Mouse (Mus musculus) heart, embryonic 11.5 days (tissue): ENCODE measurements around the gene Strn3. TPM values are rescaled to one million over a fixed set of nuclear protein-coding genes. Genes with fewer than 3 reads are reported as not detected.

ENCODE experiments used
- ATAC-seq: fragments of 200-750 bp; cut with Nextera tagmentation; replicated peaks from 2 replicates; pipeline ENCODE4 v1.8.0; 2017; ENCODE audit warnings: moderate library complexity; ENCODE audit not compliant: insufficient number of reproducible peaks, low FRiP score, low TSS enrichment
- H3K27ac ChIP-seq: fragments of 300-500 bp; sonication (generic); 2 replicates; pipeline ENCODE4 v1.5.1; 2014; ENCODE audit warnings: mild to moderate bottlenecking, low read depth, low read length
- H3K27me3 ChIP-seq: fragments of 300-500 bp; sonication (generic); 2 replicates; pipeline ENCODE4 v1.6.1; 2014; ENCODE audit warnings: mild to moderate bottlenecking, low read length, mixed read lengths; ENCODE audit not compliant: control insufficient read depth, insufficient read depth
- H3K36me3 ChIP-seq: fragments of 300-500 bp; sonication (generic); 2 replicates; pipeline ENCODE4 v1.6.1; 2014; ENCODE audit warnings: mild to moderate bottlenecking, low read length, moderate library complexity, mixed read lengths; ENCODE audit not compliant: control insufficient read depth, insufficient read depth
- H3K4me1 ChIP-seq: fragments of 300-500 bp; sonication (generic); 2 replicates; pipeline ENCODE4 v1.6.1; 2014; ENCODE audit warnings: low read length; ENCODE audit not compliant: control insufficient read depth, insufficient read depth
- H3K4me2 ChIP-seq: fragments of 300-500 bp; sonication (generic); 2 replicates; pipeline ENCODE4 v1.6.1; 2014; ENCODE audit warnings: mild to moderate bottlenecking, moderate library complexity
- H3K4me3 ChIP-seq: fragments of 300-500 bp; sonication (generic); 2 replicates; pipeline ENCODE4 v1.5.1; 2014; ENCODE audit warnings: low read depth, low read length
- H3K9ac ChIP-seq: fragments of 300-500 bp; sonication (generic); 2 replicates; pipeline ENCODE4 v1.6.1; 2014; ENCODE audit warnings: mild to moderate bottlenecking, low read depth, low read length, moderate library complexity
- H3K9me3 ChIP-seq: fragments of 300-500 bp; sonication (generic); replicated peaks from 2 replicates; pipeline ENCODE4 v1.6.1; 2016; ENCODE audit warnings: low read length; ENCODE audit not compliant: control insufficient read depth
- WGBS: fragments of 180-500 bp; shearing (Covaris S2); extraction: QIAGEN DNeasy Blood & Tissue Kit; methylation state at CpG from one replicate; pipeline ENCODE4 v1.1.7; 2014; ENCODE audit not compliant: insufficient replicate concordance; 5-methylcytosine and 5-hydroxymethylcytosine counted together
- polyA plus RNA-seq: library from polyadenylated mRNA; unstranded; fragments of >200 nt; fragmentation: Nextera tagmentation; extraction: Ambion mirVana; gene quantifications from 2 replicates; pipeline ENCODE4 v1.2.1, GENCODE M21; 2014

The Strn3 gene
- polyA plus RNA-seq, 1 experiment from 2014 or later = 46.1 TPM

GRCm38 (mm10) chr12:51718617-51719016, 26.9 kb upstream of the Strn3 start:
- Histone ChIP-seq H3K27ac (no peak overlapping the region), H3K9ac (no peak overlapping the region), H3K27me3 (no peaks in the 10 kb centered on the region), H3K4me3 (no peak overlapping the region), H3K9me3 (no peaks in the 10 kb centered on the region), H3K4me2 (no peak overlapping the region), H3K4me1 (no peaks in the 10 kb centered on the region), H3K36me3 (peaks cover 3% of the 10 kb centered on the region; the same call in 1 of the 2 replicates)
- ATAC-seq = no peak
- 92% methylated on average over 6 of the region's 6 CpGs for WGBS

DNA sequence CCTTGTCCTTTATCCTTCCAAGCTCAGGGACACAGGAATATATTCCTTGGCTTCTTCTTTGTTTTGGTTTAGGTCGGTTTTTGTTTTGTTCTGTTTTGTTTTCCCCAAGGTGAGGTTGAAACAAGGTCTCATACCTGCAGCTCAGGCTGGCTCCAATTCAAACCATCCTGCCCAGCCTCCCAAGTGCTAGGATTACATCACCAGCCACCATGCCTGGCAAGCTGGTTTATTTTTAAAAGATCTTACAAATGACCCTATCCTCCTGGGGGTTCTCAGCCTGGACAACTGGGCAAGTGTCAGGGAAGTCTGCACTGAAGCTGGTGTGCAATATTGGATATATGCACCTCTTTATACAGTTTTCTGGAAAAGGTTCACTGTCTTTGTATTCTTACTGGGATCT, 21.0 kb upstream of the Strn3 start:
- Histone ChIP-seq H3K4me1 (peaks cover 9% of the 10 kb centered on the region; the same call in 1 of the 2 replicates), H3K27ac (no peak overlapping the region; the same call in 1 of the 2 replicates), H3K9ac (no peak overlapping the region), H3K9me3 (no peaks in the 10 kb centered on the region), H3K36me3 (no peaks in the 10 kb centered on the region), H3K27me3 (no peaks in the 10 kb centered on the region), H3K4me2 (no peak overlapping the region), H3K4me3 (no peak overlapping the region)
- 70% methylated on average over 1 of the region's 1 CpGs for WGBS
- ATAC-seq = no peak

DNA sequence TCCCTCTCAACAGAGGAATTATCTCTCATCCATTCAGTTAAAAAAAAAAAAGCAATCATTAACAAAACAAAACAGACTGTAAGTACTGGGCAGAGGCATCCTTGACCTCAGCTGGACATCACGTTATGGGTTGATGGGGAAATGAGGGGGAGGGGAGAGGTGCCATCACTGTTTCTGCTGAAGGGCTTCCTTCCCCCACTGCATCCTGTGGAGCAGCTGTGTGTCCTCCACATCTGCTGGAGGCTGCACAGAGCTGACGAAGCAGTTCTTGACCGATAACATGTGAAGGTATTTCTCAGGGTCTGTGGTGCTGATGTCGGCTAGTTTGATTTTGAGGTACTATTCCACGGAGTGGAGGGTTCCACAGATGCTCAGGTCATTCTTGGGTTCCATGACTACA, 18.5 kb upstream of the Strn3 start:
- H3K4me1 ChIP-seq = peaks cover 9% of the 10 kb centered on the region; the same call in 1 of the 2 replicates
- no peak overlapping the region for H3K4me3 ChIP-seq
- H3K27me3 ChIP-seq = no peaks in the 10 kb centered on the region
- WGBS = 51% methylated on average over 5 of the region's 5 CpGs
- H3K4me2 ChIP-seq = no peak overlapping the region
- ATAC-seq = no peak
- no peak overlapping the region for H3K27ac ChIP-seq
- no peaks in the 10 kb centered on the region for H3K9me3 ChIP-seq
- no peaks in the 10 kb centered on the region for H3K36me3 ChIP-seq
- H3K9ac ChIP-seq = no peak overlapping the region

- 70% methylated on average over 3 of the region's 3 CpGs for WGBS
- Histone ChIP-seq H3K4me2 (no peak overlapping the region), H3K9me3 (no peaks in the 10 kb centered on the region), H3K36me3 (no peaks in the 10 kb centered on the region), H3K4me1 (peaks cover 9% of the 10 kb centered on the region; the same call in 1 of the 2 replicates), H3K27ac (no peak overlapping the region), H3K4me3 (no peak overlapping the region), H3K9ac (no peak overlapping the region), H3K27me3 (no peaks in the 10 kb centered on the region)
- ATAC-seq = no peak
Observed at GRCm38 (mm10) chr12:51709741-51710140, 18.0 kb upstream of the Strn3 start.

DNA sequence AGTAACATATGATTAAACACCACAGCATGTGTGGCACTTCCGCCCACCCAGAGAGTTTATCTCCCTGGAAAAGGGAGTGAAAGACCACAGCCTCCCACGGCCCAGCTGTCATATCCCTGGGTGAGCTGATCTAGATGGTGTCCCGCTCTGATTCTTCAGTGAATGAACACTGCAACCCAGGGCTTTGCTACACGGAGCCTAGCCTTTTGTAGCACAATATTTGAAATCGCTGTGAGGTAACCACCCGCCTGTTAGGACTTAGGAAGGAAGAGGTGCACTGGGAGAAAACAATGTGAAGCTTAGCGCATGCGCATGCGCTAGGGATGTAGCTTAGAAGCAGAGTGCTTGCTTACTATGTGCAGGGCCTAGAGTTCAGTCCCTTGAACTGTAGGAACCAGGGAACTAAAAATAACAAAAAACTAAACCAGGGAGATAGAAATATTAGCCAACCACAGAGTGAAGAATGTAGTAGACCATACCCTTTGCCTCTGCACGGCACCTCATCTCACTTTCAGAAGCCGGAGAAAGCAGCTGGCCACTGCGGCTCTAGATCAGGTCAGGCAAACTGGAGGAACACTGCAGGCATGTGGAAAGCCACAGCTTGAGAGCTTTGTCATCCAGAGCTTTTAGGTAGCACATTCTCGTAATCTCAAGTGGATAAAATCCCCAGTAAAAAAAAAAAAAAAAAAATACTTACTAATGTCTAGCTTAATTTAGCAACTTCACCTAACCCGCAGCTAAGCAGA, 17.4 kb upstream of the Strn3 start:
- Histone ChIP-seq H3K4me2 (peak overlapping the region; percentile 8; the same call in 1 of the 2 replicates), H3K27ac (peak overlapping the region; percentile 35; the same call in 1 of the 2 replicates), H3K4me1 (peaks cover 9% of the 10 kb centered on the region; the same call in 1 of the 2 replicates), H3K9ac (no peak overlapping the region), H3K36me3 (no peaks in the 10 kb centered on the region), H3K27me3 (no peaks in the 10 kb centered on the region), H3K9me3 (no peaks in the 10 kb centered on the region), H3K4me3 (no peak overlapping the region)
- WGBS = 58% methylated on average over 14 of the region's 14 CpGs
- no peak for ATAC-seq

GRCm38 (mm10) chr12:51706673-51707235, 15.1 kb upstream of the Strn3 start:
- Histone ChIP-seq H3K4me3 (no peak overlapping the region), H3K27me3 (no peaks in the 10 kb centered on the region), H3K4me2 (no peak overlapping the region), H3K36me3 (no peaks in the 10 kb centered on the region), H3K9ac (no peak overlapping the region), H3K9me3 (no peaks in the 10 kb centered on the region), H3K4me1 (peaks cover 9% of the 10 kb centered on the region; the same call in 1 of the 2 replicates), H3K27ac (no peak overlapping the region)
- WGBS = 78% methylated on average over 5 of the region's 5 CpGs
- no peak for ATAC-seq

DNA sequence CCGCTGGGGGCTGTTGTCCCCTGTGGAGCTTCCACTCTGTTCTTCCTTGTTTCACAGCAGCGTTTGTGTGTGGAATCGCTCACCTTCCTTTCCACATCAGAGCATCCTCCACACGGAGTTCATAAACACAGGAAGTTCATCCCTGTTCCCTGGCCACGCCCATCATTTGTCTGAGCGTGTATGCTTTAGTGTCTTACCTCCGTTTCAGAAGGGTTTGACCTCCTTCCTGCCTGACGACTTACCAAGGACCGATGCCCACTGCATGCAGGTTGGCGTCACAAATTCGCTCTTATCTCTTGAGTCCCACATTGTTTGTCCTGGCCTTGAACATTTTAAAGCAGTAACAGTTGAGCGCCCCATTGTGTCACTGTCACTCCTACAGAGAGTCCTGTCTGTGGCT, 14.1 kb upstream of the Strn3 start:
- H3K9ac ChIP-seq = no peak overlapping the region
- H3K27me3 ChIP-seq = no peaks in the 10 kb centered on the region
- H3K9me3 ChIP-seq = no peaks in the 10 kb centered on the region
- H3K4me3 ChIP-seq = no peak overlapping the region
- ATAC-seq = no peak
- H3K27ac ChIP-seq = no peak overlapping the region
- H3K36me3 ChIP-seq = no peaks in the 10 kb centered on the region
- 66% methylated on average over 12 of the region's 12 CpGs for WGBS
- H3K4me2 ChIP-seq = no peak overlapping the region
- peaks cover 9% of the 10 kb centered on the region; the same call in 1 of the 2 replicates for H3K4me1 ChIP-seq

DNA sequence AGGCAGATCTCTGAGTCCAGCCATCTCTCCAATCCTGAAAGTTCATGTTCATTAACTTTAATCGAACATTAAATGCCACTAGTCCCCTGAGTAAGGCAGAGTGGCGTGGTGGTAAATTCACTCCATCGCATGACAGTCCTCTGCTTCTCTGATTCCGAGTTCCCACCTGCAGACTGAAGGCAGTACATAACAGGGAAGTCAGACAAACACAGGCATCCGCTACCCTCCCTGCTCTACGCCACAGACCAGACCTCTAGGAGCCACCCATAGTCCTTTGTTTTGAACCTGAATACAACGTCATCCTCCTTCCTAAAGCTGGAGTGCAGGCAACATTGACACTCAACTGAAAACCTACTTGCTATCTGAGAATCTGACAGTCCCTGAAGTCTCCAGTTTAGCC, 12.9 kb upstream of the Strn3 start:
- no peaks in the 10 kb centered on the region for H3K36me3 ChIP-seq
- H3K9ac ChIP-seq = no peak overlapping the region
- ATAC-seq = no peak
- H3K4me2 ChIP-seq = no peak overlapping the region
- H3K27ac ChIP-seq = no peak overlapping the region
- H3K27me3 ChIP-seq = no peaks in the 10 kb centered on the region
- 68% methylated on average over 7 of the region's 7 CpGs for WGBS
- no peak overlapping the region for H3K4me3 ChIP-seq
- H3K9me3 ChIP-seq = no peaks in the 10 kb centered on the region
- peaks cover 16% of the 10 kb centered on the region for H3K4me1 ChIP-seq
